Mouse (Mus musculus) ES-Bruce4 (cell line): ENCODE results near the gene Plvap. TPM values are rescaled to one million over a fixed set of nuclear protein-coding genes. Genes with fewer than 3 reads are reported as not detected.

Experiments
- H3K27ac ChIP-seq: 2 replicates; pipeline ENCODE4 v1.5.1; 2012; ENCODE audit warnings: low read length, inconsistent platforms; ENCODE audit not compliant: insufficient read depth
- H3K27me3 ChIP-seq: 2 replicates; pipeline ENCODE4 v1.6.1; 2012; ENCODE audit warnings: mild to moderate bottlenecking, low read length, inconsistent platforms; ENCODE audit not compliant: control insufficient read depth, poor library complexity, insufficient read depth, severe bottlenecking
- H3K36me3 ChIP-seq: 2 replicates; pipeline ENCODE4 v1.6.1; 2012; ENCODE audit warnings: inconsistent platforms, mild to moderate bottlenecking, low read length, moderate library complexity; ENCODE audit not compliant: control insufficient read depth, poor library complexity, insufficient read depth, severe bottlenecking
- H3K4me1 ChIP-seq: one replicate; pipeline ENCODE4 v1.8.1; 2011; ENCODE audit warnings: low read length; ENCODE audit not compliant: control insufficient read depth, insufficient read depth
- H3K4me3 ChIP-seq: 2 replicates; pipeline ENCODE4 v1.5.1; 2011; ENCODE audit warnings: low read depth, mild to moderate bottlenecking, low read length
- H3K9ac ChIP-seq: 2 replicates; pipeline ENCODE4 v1.6.1; 2012; ENCODE audit warnings: low read depth, mild to moderate bottlenecking, inconsistent platforms; ENCODE audit not compliant: poor library complexity, severe bottlenecking
- H3K9me3 ChIP-seq: replicated peaks from 2 replicates; pipeline ENCODE4 v1.6.1; 2012; ENCODE audit warnings: mild to moderate bottlenecking, low read length, inconsistent platforms; ENCODE audit not compliant: control insufficient read depth, poor library complexity, insufficient read depth, severe bottlenecking
- CTCF ChIP-seq: IDR thresholded peaks from one replicate; pipeline ENCODE4 v1.8.1; 2011; ENCODE audit warnings: low read depth, low read length
- EP300 ChIP-seq: IDR thresholded peaks from 2 replicates; pipeline ENCODE4 v1.6.1; 2011; ENCODE audit warnings: low read depth, low read length; ENCODE audit not compliant: insufficient read depth
- POLR2A ChIP-seq: IDR thresholded peaks from one replicate; pipeline ENCODE4 v1.8.1; 2011; ENCODE audit warnings: low read length; ENCODE audit not compliant: insufficient read depth
- polyA plus RNA-seq: library from polyadenylated mRNA; stranded (reverse); fragments of >200 nt; gene quantifications from 2 replicates; pipeline ENCODE4 v1.2.4, GENCODE M21; 2011; ENCODE audit warnings: low read depth; ENCODE audit not compliant: missing spikeins, insufficient read depth, insufficient read length

The Plvap gene
- polyA plus RNA-seq, 1 experiment: 4.4 TPM

DNA sequence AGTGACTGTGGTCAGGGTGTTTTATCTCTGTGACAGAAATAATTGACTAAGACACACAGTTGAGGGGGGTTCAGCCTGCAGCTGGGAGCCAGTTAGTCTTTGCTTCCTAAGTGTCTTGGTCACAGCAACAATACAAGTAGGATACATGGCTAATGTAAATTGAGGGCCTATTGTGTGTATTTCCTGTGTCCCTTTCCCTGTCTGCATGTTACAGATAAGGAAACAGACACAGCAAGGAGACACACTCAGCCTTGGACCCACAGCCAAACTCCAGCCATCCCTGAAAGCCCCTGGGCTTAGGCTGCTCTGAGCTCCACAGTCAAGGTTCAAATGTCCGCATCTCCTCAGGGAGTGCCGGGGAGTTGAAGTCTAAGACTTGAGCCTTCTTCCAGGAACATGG lies 43.1 kb upstream of the Plvap start:
- no peak overlapping the region for H3K27ac ChIP-seq
- no peaks in the 10 kb centered on the region for H3K4me1 ChIP-seq
- TF ChIP-seq EP300 (no peak), CTCF (no peak), POLR2A (no peak)
- no peak overlapping the region for H3K9ac ChIP-seq
- no peaks in the 10 kb centered on the region for H3K9me3 ChIP-seq
- no peaks in the 10 kb centered on the region for H3K36me3 ChIP-seq
- no peaks in the 10 kb centered on the region for H3K27me3 ChIP-seq
- no peak overlapping the region for H3K4me3 ChIP-seq

GRCm38 (mm10) chr8:71554001-71554400 lies 42.4 kb upstream of the Plvap start:
- Histone ChIP-seq H3K9ac (no peak overlapping the region), H3K4me3 (no peak overlapping the region), H3K27me3 (no peaks in the 10 kb centered on the region), H3K4me1 (no peaks in the 10 kb centered on the region), H3K9me3 (no peaks in the 10 kb centered on the region), H3K36me3 (no peaks in the 10 kb centered on the region), H3K27ac (no peak overlapping the region)
- no peak for TF ChIP-seq POLR2A
- no peak for TF ChIP-seq EP300
- TF ChIP-seq CTCF: no peak

DNA sequence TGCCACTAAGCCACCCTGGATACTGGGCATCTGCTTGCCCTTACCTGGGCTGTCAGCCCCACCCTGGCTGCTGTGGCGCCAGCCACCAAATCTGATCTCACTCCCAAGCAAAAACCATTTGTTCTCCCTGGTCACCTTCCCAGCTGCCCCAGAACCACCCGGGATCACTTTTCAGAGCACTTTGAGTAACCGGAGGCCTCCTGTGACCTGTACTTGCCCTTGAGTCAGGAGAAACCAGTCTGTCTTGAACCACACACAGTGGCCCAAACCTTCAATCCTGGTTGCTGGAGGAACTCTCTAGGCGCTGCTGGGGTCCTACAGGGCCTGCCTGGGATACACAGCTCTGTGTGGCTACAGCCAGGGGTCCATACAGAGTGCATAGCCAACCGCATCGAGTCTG lies 41.2 kb upstream of the Plvap start:
- Histone ChIP-seq H3K27me3 (no peaks in the 10 kb centered on the region), H3K4me1 (no peaks in the 10 kb centered on the region), H3K36me3 (peaks cover 4% of the 10 kb centered on the region), H3K27ac (no peak overlapping the region), H3K4me3 (no peak overlapping the region), H3K9me3 (no peaks in the 10 kb centered on the region), H3K9ac (no peak overlapping the region)
- no peak for TF ChIP-seq POLR2A
- TF ChIP-seq CTCF: no peak
- TF ChIP-seq EP300: no peak

- H3K27ac ChIP-seq: no peak overlapping the region
These were observed 39.2 kb upstream of the Plvap start for GRCm38 (mm10) chr8:71550754-71551153.

DNA sequence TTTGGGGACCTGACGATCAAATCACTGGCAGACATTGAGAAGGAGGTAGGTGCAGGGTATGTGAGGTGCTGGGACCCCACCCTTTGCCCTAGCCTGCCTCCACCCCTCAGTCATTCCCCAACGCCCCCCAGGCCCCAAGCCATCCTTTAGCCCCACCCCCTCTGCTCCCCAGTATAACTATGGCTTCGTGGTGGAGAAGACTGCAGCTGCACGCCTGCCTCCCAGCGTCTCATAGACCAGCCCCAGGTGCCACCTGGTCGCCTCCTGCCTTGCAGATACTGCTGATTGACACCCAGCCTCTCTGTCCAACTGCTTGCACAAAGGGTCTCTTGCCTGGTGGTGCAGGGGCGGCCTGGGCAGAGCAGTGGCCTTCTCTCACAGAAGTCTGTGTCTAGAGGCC lies 36.0 kb upstream of the Plvap start:
- Histone ChIP-seq H3K9me3 (no peaks in the 10 kb centered on the region), H3K27ac (no peak overlapping the region), H3K9ac (no peak overlapping the region), H3K36me3 (peaks cover 17% of the 10 kb centered on the region), H3K27me3 (no peaks in the 10 kb centered on the region), H3K4me1 (no peaks in the 10 kb centered on the region), H3K4me3 (no peak overlapping the region)
- no peak for TF ChIP-seq CTCF

More at GRCm38 (mm10) chr8:71550754-71551153, 39.2 kb upstream of the Plvap start:
- Histone ChIP-seq H3K36me3 (peaks cover 11% of the 10 kb centered on the region), H3K27me3 (no peaks in the 10 kb centered on the region), H3K4me3 (no peak overlapping the region), H3K9me3 (no peaks in the 10 kb centered on the region), H3K4me1 (no peaks in the 10 kb centered on the region), H3K9ac (no peak overlapping the region)
- TF ChIP-seq POLR2A (no peak), EP300 (no peak), CTCF (no peak)

- no peaks in the 10 kb centered on the region for H3K9me3 ChIP-seq
These were observed 33.5 kb upstream of the Plvap start for GRCm38 (mm10) chr8:71545053-71545452.

More at GRCm38 (mm10) chr8:71545053-71545452, 33.5 kb upstream of the Plvap start:
- no peak for TF ChIP-seq CTCF
- TF ChIP-seq EP300: no peak
- TF ChIP-seq POLR2A: no peak
- no peaks in the 10 kb centered on the region for H3K4me1 ChIP-seq
- peaks cover 17% of the 10 kb centered on the region for H3K36me3 ChIP-seq
- H3K9ac ChIP-seq: no peak overlapping the region
- H3K27ac ChIP-seq: no peak overlapping the region
- H3K4me3 ChIP-seq: no peak overlapping the region
- no peaks in the 10 kb centered on the region for H3K27me3 ChIP-seq
